Mouse (Mus musculus): ENCODE results near the gene Gm3839. TPM values are rescaled to one million over a fixed set of nuclear protein-coding genes. Genes with fewer than 3 reads are reported as not detected.

The Gm3839 gene
- 1.8 TPM for polyA plus RNA-seq (2014; fragmentation: Illumina TruSeq; extraction: RNeasy Lipid Tissue Mini Kit (QIAGEN cat#74804); ENCODE audit: low read depth, low replicate concordance)

DNA sequence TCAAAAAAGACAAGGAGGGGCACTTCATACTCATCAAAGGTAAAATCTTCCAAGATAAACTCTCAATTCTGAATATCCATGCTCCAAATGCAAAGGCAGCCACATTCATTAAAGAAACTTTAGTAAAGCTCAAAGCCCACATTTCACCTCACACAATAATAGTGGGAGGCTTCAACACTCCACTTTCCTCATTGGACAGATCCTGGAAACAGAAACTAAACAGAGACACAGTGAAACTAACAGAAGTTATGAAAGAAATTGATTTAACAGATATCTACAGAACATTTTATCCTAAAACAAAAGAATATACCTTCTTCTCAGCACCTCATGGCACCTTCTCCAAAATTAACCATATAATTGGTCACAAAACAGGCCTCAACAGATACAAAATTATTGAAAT lies at the start of gene Gm3839:
Gene Gm3839 (minus strand): TSS at position 101 of the 400 bp plus-strand sequence.

Other genes starting within 250 kb of the Gm3839 start
- gene Fhit, start 194.7 kb downstream of the Gm3839 start, polyA plus RNA-seq (2014; fragmentation: Illumina TruSeq; extraction: RNeasy Lipid Tissue Mini Kit (QIAGEN cat#74804); ENCODE audit: low read depth, low replicate concordance), result 8.0 TPM
- 38.7 TPM for gene Ptprg, start 196.8 kb upstream of the Gm3839 start, polyA plus RNA-seq (2014; fragmentation: Illumina TruSeq; extraction: RNeasy Lipid Tissue Mini Kit (QIAGEN cat#74804); ENCODE audit: low read depth, low replicate concordance)

All from sigmoid colon, adult 10 weeks (tissue).